Mouse (Mus musculus): ENCODE data around the gene Chrdl2.

DNA sequence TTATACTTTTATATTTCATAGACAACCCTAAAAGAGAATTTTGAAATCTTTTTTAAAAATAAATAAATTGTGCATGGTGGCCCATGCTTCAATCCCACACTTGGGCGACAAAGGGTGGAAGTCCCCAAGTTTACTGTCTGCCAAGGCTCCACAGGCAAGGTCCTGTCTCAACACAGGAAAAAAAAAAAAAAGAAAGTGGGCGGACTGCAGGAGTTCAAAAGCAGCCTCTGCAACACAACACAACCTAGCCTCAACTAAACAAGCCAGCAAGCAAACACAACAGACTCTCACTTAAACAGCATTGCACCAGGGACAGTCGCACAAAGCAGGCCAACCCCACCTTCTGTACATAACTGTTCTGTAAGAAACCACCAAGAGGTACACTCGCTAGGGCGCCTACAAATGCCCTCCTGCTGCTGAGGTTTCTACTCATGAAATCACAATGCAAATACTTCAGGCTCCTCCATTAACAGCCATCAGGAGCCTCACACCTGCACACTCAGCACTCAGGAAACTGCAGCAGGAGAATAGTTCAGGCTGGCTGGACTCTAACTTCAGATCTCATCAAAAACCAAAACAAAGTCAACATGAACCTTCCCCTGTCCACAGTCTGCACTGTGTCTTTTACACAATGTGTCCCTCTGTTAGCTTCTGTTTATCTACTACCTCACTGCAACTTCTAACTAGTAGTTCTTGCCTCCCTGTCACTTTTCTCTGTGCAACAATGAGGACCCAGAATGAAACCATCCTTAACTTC lies 30.0 kb upstream of the Chrdl2 start:
- TF ChIP-seq EP300 (IDR thresholded peaks at IDR 0.05; ENCODE audit: low read depth) (no peak), CTCF (IDR thresholded peaks at IDR 0.05; ENCODE audit: low read depth) (no peak)

All from liver, embryonic 14.5 days (tissue).